Mouse (Mus musculus) duodenum, adult 2 months (tissue): ENCODE measurements around the gene Fbxw26. TPM values are rescaled to one million over a fixed set of nuclear protein-coding genes. Genes with fewer than 3 reads are reported as not detected.

ENCODE experiments used
- polyA plus RNA-seq: library from polyadenylated mRNA; depleted of rRNA; stranded (reverse); fragments of >200 nt; gene quantifications from 2 replicates; pipeline ENCODE4 v1.2.3, GENCODE M21; 2012; ENCODE audit warnings: low replicate concordance; rRNA removed

Gene Fbxw26
- polyA plus RNA-seq, result not detected in 2 replicates

DNA sequence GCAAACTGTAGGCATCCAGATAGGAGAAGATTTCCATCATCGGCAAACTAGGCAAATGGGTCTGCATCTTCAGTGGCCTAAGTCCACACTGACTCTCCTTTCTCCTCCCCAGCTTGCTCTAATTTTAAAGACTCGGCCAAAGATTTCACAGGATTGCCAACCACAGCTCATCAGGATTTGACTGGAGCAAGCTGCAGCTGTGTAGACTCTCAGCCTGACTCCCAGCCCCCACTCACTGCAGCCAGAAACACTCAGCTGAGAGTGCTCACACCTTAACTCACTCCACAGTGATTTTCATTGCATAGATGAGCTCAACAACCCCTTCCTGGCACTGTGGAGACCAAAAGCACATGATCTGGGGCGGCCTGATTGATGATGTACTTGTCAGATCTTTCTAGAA is at the start of gene Fbxw26:
Gene Fbxw26 (minus strand): TSS at position 101 of the 400 bp plus-strand sequence.

DNA sequence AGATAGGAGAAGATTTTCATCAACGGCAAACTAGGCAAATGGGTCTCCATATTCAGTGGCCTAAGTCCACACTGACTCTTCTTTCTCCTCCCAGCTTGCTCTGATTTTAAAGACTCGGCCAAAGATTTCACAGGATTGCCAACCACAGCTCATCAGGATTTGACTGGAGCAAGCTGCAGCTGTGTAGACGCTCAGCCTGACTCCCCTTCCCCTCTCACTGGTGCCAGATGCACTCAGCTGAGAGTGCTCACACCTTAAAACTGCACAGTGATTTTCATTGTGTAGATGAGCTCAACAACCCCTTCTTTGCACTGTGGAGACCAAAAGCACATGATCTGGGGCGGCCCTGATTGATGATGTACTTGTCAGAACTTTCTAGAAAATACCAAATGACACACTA is 44.7 kb upstream of the Fbxw26 start, which contains the start of gene Fbxw27:
Gene Fbxw27 (minus strand): TSS at position 101 of the 400 bp plus-strand sequence.

DNA sequence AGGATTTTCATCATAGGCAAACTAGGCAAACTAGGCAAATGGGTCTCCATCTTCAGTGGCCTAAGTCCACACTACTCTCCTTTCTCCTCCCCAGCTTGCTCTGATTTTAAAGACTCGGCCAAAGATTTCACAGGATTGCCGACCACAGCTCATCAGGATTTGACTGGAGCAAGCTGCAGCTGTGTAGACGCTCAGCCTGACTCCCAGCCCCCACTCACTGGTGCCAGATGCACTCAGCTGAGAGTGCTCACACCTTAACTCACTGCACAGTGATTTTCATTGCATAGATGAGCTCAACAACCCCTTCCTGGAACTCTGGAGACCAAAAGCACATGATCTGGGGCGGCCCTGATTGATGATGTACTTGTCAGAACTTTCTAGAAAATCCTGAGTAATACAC is 43.3 kb downstream of the Fbxw26 start, which contains the start of gene Fbxw18:
Gene Fbxw18 (minus strand): TSS at position 101 of the 400 bp plus-strand sequence.

Other genes with a start within 250 kb of the Fbxw26 start
- not detected in 2 replicates for gene Fbxw15, start 177.8 kb downstream of the Fbxw26 start, polyA plus RNA-seq
- not detected in 2 replicates for gene Fbxw24, start 120.0 kb downstream of the Fbxw26 start, polyA plus RNA-seq
- not detected in 2 replicates for gene Fbxw25, start 81.4 kb downstream of the Fbxw26 start, polyA plus RNA-seq
- not detected in 2 replicates for gene Fbxw18, start 43.4 kb downstream of the Fbxw26 start, polyA plus RNA-seq
- gene Fbxw27, start 44.6 kb upstream of the Fbxw26 start, polyA plus RNA-seq, result not detected in 2 replicates
- not detected in 2 replicates for gene Spink8, start 66.2 kb upstream of the Fbxw26 start, polyA plus RNA-seq
- gene Nme6, start 86.7 kb upstream of the Fbxw26 start, polyA plus RNA-seq, result 14.4 and 14.7 TPM in 2 replicates
- gene Camp, start 103.5 kb upstream of the Fbxw26 start, polyA plus RNA-seq, result 0.22 TPM in 1 of 2 replicates, not detected in the other
- 13.4 and 20.7 TPM in 2 replicates for gene Cdc25a, start 129.5 kb upstream of the Fbxw26 start, polyA plus RNA-seq
- 139 and 232 TPM in 2 replicates for gene Map4, start 185.4 kb upstream of the Fbxw26 start, polyA plus RNA-seq